Mouse (Mus musculus) frontal cortex, postnatal 36 days (tissue): Measurements from ENCODE around the gene Tnnt3.

ENCODE experiments used
- DNase-seq, 2 experiments: peaks; one replicate each; pipeline ENCODE4 v3.0.0; 2022; ENCODE audit warnings: low spot score in 2 of 2

Tnnt3 gene

GRCm38 (mm10) chr7:142564955-142565643 lies 66.5 kb downstream of the Tnnt3 start:
- DNase-seq = no peak
